Mouse (Mus musculus): ENCODE measurements around the gene Dnm3. TPM values are rescaled to one million over a fixed set of nuclear protein-coding genes. Genes with fewer than 3 reads are reported as not detected.
A peak's percentile ranks its signal among the peaks of the same experiment; 100 is the strongest.

Gene Dnm3
- polyA plus RNA-seq, 1 experiment from 2014 or later = 21.1 TPM

DNA sequence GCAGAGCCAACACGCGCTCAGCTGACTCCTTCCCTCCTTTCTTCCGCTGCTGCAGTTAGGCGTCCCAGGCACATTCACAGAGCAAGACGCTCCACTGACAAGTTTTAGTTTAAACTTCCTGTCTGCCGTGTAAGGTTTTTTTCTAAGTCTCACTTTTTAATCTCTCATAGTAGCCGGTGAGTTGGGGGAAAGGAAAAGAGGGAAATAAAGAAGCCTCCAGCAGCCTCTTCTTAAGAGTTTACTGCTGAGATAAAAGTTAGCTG, 473.4 kb downstream of the Dnm3 start:
- Histone ChIP-seq H3K27me3 (no peaks in the 10 kb centered on the region), H3K4me3 (0 out of 2 replicates have a peak overlapping the region, but pooled peaks have one; percentile 0), H3K9ac (peak overlapping the region; percentile 44; the same call in 1 of the 2 replicates), H3K4me1 (peaks cover 81% of the 10 kb centered on the region), H3K4me2 (replicated peaks) (peak overlapping the region; percentile 36), H3K27ac (peak overlapping the region; percentile 96), H3K9me3 (no peaks in the 10 kb centered on the region), H3K36me3 (no peaks in the 10 kb centered on the region)
- 7% methylated on average over 7 of the region's 7 CpGs for WGBS
- no peak for ATAC-seq (ENCODE audit: insufficient number of reproducible peaks, insufficient read depth, low FRiP score, low TSS enrichment)

DNA sequence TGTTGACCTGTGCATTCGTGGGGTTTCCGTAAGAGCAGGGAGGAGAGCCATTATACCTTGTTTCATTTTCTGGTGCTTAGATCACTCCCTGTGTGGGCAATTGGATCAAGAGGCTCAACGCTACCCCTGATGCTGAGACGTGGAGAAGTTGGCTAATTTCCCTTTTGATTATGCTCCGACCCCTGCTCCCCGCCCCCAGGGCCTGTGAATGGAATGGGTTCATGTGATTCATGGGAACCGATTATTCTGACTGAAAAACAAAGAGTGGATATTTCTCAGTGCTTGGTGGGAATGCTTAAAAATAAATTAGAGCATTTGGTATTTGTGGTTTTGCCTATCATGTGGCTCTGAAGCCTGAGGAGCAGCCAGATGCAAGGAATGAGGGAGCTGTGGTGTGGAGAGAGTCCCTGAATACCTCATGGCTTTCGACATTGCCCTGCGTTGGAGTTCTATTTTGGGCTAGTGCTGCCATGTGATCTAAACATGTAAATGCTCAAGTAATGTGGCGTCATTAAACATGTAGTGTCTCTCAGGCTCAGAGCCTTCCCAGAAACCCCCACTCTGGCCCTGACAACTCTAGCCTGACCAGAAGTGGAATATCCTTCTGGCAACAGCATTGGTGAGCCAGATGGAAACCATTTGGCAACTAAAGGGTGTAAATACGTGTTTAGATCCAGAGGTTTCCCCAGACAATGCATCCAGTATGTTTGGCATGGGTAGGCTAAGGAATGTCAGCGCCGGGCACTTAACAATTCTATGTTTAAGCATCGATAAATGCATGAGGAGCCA, 473.9 kb downstream of the Dnm3 start:
- no peaks in the 10 kb centered on the region for H3K27me3 ChIP-seq
- peak overlapping the region; percentile 44; the same call in 1 of the 2 replicates for H3K9ac ChIP-seq
- H3K27ac ChIP-seq = peak overlapping the region; percentile 96
- no peaks in the 10 kb centered on the region for H3K9me3 ChIP-seq
- no peak overlapping the region for H3K4me3 ChIP-seq
- no peak for ATAC-seq (ENCODE audit: insufficient number of reproducible peaks, insufficient read depth, low FRiP score, low TSS enrichment)
- H3K4me1 ChIP-seq = peaks cover 81% of the 10 kb centered on the region
- H3K4me2 ChIP-seq (replicated peaks) = peak overlapping the region; percentile 36
- WGBS = 32% methylated on average over 14 of the region's 14 CpGs
- no peaks in the 10 kb centered on the region for H3K36me3 ChIP-seq

DNA sequence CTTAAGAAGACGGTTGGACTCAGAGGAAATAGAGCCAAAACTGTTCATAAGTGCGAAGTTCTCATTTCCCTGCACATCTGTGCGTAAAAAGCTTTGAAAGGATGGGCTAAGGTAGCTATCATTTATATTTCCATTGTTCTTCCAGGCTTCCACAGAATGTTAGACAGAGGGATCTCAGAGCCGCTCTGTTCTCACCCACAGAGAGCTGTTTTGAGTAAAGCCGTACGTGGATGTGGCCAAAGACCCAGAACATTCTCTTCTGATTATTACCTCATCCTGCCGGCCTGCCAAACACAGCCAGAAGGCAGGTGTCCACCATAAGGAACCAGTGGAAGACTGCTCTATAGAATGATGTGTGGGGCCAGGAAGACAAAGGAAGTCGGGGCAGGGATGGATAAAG, 476.5 kb downstream of the Dnm3 start:
- H3K27me3 ChIP-seq = no peaks in the 10 kb centered on the region
- ATAC-seq (ENCODE audit: insufficient number of reproducible peaks, insufficient read depth, low FRiP score, low TSS enrichment) = no peak
- peak overlapping the region; percentile 97 for H3K27ac ChIP-seq
- WGBS = 44% methylated on average over 8 of the region's 8 CpGs
- H3K9me3 ChIP-seq = no peaks in the 10 kb centered on the region
- no peak overlapping the region for H3K4me3 ChIP-seq
- no peak overlapping the region for H3K4me2 ChIP-seq (replicated peaks)
- no peak overlapping the region for H3K9ac ChIP-seq
- H3K36me3 ChIP-seq = no peaks in the 10 kb centered on the region
- peaks cover 61% of the 10 kb centered on the region for H3K4me1 ChIP-seq

DNA sequence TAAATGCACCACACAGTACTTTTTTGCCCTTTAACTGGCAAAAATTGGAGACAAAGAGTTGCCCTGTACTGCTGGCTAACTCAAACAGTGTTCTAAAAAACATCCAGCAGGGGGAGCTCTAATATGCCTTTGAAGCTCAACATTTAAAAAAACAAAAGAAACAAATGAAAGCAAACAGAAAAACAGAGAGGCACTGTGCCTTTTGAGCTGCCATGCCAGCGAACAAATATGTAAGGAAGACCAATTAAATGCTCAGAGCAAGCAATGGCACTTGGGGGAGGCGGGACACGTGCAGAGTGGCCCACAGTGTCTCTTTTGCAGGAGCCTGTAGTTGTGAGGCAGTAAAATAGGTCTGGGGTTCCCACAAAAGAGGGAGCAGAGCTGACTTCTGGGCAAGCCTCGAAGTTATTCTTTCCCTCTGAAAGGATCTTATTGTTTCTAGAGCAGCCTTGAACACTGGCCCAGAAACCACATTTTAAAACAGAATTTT, 477.9 kb downstream of the Dnm3 start:
- WGBS = 3% methylated on average over 4 of the region's 4 CpGs
- peak overlapping the region; percentile 97 for H3K27ac ChIP-seq
- peak; percentile 76 for ATAC-seq (ENCODE audit: insufficient number of reproducible peaks, insufficient read depth, low FRiP score, low TSS enrichment)
- peak overlapping the region; percentile 44; the same call in 1 of the 2 replicates for H3K9ac ChIP-seq
- H3K36me3 ChIP-seq = no peaks in the 10 kb centered on the region
- no peaks in the 10 kb centered on the region for H3K27me3 ChIP-seq
- no peaks in the 10 kb centered on the region for H3K9me3 ChIP-seq
- H3K4me3 ChIP-seq = no peak overlapping the region
- H3K4me2 ChIP-seq (replicated peaks) = no peak overlapping the region
- peaks cover 51% of the 10 kb centered on the region for H3K4me1 ChIP-seq

DNA sequence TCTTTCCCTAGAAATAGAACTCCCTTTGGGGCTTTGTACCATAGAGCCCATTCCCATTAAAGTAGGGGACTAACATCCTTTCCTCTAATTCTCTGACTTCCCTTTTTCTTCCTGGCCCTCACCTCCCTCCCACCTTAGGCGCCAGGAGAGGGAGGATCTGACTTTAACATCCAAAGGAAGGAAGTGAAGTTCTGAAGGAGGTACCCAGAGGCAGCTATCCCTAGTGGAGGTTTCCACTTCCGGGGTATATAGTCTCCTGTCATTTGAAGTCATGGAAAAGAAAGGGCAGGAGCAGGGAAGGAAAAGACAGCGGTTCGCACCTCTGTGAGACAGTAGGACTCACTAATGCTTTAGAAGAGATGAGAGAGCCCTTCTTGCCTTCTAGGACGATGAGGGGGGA, 478.5 kb downstream of the Dnm3 start:
- no peaks in the 10 kb centered on the region for H3K27me3 ChIP-seq
- peak overlapping the region; percentile 44; the same call in 1 of the 2 replicates for H3K9ac ChIP-seq
- WGBS = 23% methylated on average over 5 of the region's 5 CpGs
- peak overlapping the region; percentile 97 for H3K27ac ChIP-seq
- H3K4me3 ChIP-seq = no peak overlapping the region
- peaks cover 45% of the 10 kb centered on the region for H3K4me1 ChIP-seq
- no peaks in the 10 kb centered on the region for H3K36me3 ChIP-seq
- no peaks in the 10 kb centered on the region for H3K9me3 ChIP-seq
- ATAC-seq (ENCODE audit: insufficient number of reproducible peaks, insufficient read depth, low FRiP score, low TSS enrichment) = no peak
- no peak overlapping the region for H3K4me2 ChIP-seq (replicated peaks)

DNA sequence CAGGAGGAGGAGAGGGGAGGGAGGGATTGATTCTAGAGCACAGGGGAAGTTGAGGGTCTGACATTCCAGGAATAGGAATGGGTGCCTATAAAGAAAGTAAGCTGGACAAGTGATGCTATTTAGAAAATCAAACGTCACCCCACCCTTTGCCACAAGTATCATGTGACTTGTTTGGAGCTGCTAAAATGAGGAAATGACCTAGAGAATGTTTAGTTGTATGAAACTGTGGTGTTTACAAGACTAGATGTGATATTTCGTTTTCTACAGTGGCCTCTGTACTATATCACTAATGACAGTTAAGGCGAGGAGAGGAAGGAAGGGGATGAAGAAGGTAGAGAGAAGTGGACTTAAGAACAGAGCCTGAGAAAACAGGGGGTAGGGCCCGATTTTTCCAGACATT, 479.1 kb downstream of the Dnm3 start:
- H3K4me3 ChIP-seq = no peak overlapping the region
- H3K9me3 ChIP-seq = no peaks in the 10 kb centered on the region
- H3K27me3 ChIP-seq = no peaks in the 10 kb centered on the region
- H3K4me2 ChIP-seq (replicated peaks) = no peak overlapping the region
- peaks cover 39% of the 10 kb centered on the region for H3K4me1 ChIP-seq
- no peak overlapping the region for H3K9ac ChIP-seq
- 57% methylated on average over 4 of the region's 4 CpGs for WGBS
- no peaks in the 10 kb centered on the region for H3K36me3 ChIP-seq
- ATAC-seq (ENCODE audit: insufficient number of reproducible peaks, insufficient read depth, low FRiP score, low TSS enrichment) = no peak
- H3K27ac ChIP-seq = peak overlapping the region; percentile 97

DNA sequence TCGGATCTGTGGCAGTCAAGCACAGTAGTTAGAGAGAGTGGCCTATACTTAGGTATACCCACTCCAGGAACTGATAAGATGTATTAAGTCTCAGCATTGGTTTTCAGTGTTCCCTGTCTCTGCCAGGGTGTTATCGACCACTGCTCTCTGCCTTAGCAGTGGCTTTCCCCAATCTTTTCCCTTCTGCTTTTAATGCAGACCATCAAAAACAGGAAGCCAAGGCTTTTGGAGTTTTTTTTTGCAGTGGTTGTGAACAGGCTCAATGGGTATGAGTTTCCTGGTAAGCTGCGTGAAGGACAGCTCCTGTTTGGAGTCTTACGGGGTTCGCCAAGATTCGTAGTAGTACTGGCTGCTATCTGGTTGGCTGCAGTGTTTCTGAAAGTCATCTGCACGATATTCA, 485.4 kb downstream of the Dnm3 start:
- no peak overlapping the region for H3K4me3 ChIP-seq
- H3K27ac ChIP-seq = no peak overlapping the region
- H3K4me2 ChIP-seq (replicated peaks) = no peak overlapping the region
- no peak overlapping the region for H3K9ac ChIP-seq
- ATAC-seq (ENCODE audit: insufficient number of reproducible peaks, insufficient read depth, low FRiP score, low TSS enrichment) = no peak
- WGBS = 90% methylated on average over 7 of the region's 7 CpGs
- H3K27me3 ChIP-seq = no peaks in the 10 kb centered on the region
- no peaks in the 10 kb centered on the region for H3K4me1 ChIP-seq
- no peaks in the 10 kb centered on the region for H3K36me3 ChIP-seq
- H3K9me3 ChIP-seq = no peaks in the 10 kb centered on the region

DNA sequence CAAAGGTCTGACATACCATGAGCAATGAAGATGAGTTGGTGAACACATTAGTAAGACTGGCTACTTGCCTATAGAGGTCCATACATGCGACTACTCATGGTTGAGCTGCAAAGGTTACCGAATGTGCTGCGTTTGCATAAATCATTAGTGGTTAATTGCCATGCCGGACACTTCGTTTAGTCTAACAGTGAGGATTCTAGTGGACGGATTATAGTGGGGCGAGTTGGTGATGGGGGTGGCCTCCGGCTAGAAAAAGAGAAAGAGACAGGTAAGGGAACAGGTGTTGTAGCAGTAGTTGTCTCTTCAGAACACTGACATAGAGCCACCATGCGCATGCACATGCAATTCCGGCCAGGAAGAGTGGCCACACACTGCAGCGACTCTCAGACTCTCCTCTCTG, 486.0 kb downstream of the Dnm3 start:
- H3K4me3 ChIP-seq = no peak overlapping the region
- WGBS = 95% methylated on average over 11 of the region's 11 CpGs
- H3K36me3 ChIP-seq = no peaks in the 10 kb centered on the region
- no peak overlapping the region for H3K9ac ChIP-seq
- no peaks in the 10 kb centered on the region for H3K4me1 ChIP-seq
- H3K4me2 ChIP-seq (replicated peaks) = no peak overlapping the region
- ATAC-seq (ENCODE audit: insufficient number of reproducible peaks, insufficient read depth, low FRiP score, low TSS enrichment) = no peak
- H3K27ac ChIP-seq = no peak overlapping the region
- no peaks in the 10 kb centered on the region for H3K9me3 ChIP-seq
- H3K27me3 ChIP-seq = no peaks in the 10 kb centered on the region

DNA sequence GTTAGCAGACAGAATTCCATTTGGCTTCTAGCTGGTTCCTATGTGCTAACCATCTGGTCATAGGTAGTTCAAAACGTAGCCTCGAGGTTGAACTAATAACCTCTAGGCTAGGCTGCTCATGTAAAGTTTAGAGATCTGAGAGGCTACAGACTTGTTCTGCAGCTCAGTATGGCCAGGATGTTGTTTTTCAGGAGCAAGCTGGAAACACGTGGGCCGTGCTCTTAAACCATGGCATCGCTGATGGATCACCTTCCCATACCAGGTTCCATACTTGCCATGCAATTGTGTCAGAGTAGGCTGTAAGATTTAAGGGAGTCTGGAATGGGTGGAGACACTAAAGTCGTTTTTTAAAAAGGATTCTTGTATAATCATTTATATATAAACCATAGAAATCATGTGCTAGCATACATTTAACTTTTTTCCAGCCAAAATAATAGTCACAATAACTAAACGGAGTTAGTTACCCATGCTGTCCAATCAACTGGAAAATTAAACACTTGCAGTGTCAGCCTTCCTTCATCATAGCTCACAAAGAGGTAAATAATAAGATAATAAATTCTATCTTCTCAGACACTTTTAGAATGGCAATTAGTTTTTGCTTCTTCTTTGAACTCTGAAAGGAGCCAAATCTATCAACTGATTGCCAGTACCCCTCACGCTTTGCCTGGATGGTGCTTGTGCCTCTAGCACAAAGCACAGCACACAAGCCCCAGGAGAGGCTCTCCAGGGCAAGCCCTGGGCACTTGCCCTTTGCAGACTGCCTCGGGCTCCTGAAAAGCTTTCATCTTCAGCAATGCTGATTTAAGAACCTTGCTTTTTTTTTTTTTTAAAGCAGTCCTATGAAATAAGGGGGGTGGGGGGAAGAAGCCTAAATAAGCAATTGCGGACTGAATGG, 486.9 kb downstream of the Dnm3 start:
- Histone ChIP-seq H3K9me3 (no peaks in the 10 kb centered on the region), H3K27me3 (no peaks in the 10 kb centered on the region), H3K9ac (no peak overlapping the region), H3K27ac (no peak overlapping the region), H3K4me2 (replicated peaks) (no peak overlapping the region), H3K4me1 (no peaks in the 10 kb centered on the region), H3K4me3 (no peak overlapping the region), H3K36me3 (no peaks in the 10 kb centered on the region)
- no peak for ATAC-seq (ENCODE audit: insufficient number of reproducible peaks, insufficient read depth, low FRiP score, low TSS enrichment)
- WGBS = 64% methylated on average over 10 of the region's 10 CpGs

DNA sequence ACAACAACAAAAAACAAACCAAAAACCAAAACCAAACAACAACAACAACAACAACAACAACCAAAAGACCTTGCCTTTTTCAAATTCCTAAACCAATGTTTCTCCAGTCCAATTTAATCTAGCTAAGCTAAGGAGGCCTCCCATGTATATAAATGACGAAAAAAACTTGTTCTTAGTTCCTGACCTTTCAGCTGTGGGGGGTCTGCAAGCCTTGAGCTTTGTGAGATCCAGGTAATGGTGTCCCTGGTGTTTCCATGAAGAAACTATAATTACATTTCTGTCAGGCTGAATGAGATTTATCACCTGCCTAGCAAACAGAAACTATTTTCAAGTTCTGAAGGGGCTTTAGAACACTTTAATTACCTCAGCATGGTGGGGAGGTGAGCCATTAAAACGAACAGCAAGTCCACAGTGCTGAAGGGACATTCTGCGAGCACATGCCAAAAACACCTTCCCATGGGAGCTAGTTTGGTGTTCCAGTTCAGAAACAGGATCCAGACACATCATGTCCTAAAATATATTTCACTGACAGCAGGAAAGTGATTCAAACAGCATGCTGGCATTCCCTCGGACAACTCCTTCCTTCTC, 493.8 kb downstream of the Dnm3 start:
- no peak for ATAC-seq (ENCODE audit: insufficient number of reproducible peaks, insufficient read depth, low FRiP score, low TSS enrichment)
- Histone ChIP-seq H3K4me3 (no peak overlapping the region), H3K36me3 (no peaks in the 10 kb centered on the region), H3K27ac (peak overlapping the region; percentile 43; the same call in 1 of the 2 replicates), H3K4me1 (peaks cover 21% of the 10 kb centered on the region), H3K9ac (no peak overlapping the region), H3K27me3 (no peaks in the 10 kb centered on the region), H3K4me2 (replicated peaks) (no peak overlapping the region), H3K9me3 (no peaks in the 10 kb centered on the region)
- 23% methylated on average over 4 of the region's 4 CpGs for WGBS

DNA sequence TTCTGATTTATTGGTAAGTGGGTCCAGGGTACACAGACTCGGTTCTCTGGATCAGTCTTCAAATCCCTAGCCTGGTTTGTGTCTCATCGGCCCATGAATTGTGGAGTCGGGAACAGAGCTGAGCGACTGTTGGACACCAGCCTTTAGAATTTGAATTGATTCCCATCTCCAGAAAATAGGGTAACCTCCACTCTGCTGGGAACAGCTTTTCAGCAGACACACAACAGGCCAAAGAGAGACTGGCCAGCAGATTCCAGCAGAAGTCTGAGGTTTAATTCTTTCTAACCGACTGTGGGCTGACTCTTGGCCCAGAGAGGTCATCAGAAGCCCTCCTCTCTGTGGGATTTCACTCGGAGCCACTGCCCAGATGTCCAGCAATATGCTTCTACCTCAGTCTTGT, 494.4 kb downstream of the Dnm3 start:
- no peak overlapping the region for H3K4me3 ChIP-seq
- 70% methylated on average over 6 of the region's 6 CpGs for WGBS
- H3K27ac ChIP-seq = peak overlapping the region; percentile 54
- no peak overlapping the region for H3K4me2 ChIP-seq (replicated peaks)
- peaks cover 21% of the 10 kb centered on the region for H3K4me1 ChIP-seq
- no peak for ATAC-seq (ENCODE audit: insufficient number of reproducible peaks, insufficient read depth, low FRiP score, low TSS enrichment)
- H3K9ac ChIP-seq = no peak overlapping the region
- H3K9me3 ChIP-seq = no peaks in the 10 kb centered on the region
- no peaks in the 10 kb centered on the region for H3K27me3 ChIP-seq
- no peaks in the 10 kb centered on the region for H3K36me3 ChIP-seq

Data from embryonic facial prominence, embryonic 12.5 days (tissue).